9 mouse cellular contexts compared by ENCODE assay signal in genomic region chr3:30226928-30227370, GRCm38 (mm10).
A peak's percentile ranks its signal among the peaks of the same experiment; 100 is the strongest.
DNase-seq lines count a peak whose midpoint lies in the region; ATAC-seq lines count a peak whose summit lies in the region.
"Had no signal": no experiment of that assay in that cellular context is flagged by ENCODE, and none has a peak within 500 bp of the region (broad histone marks: within the 10 kb centered on the region; RNA-seq: fewer than 3 reads in every experiment).

No protein-coding gene starts in this region.

- intact Hi-C loops in left cerebral cortex, postnatal 25 days (cut with DNase I): no loop called here

- no peaks in the 10 kb centered on the region for H3K9me3 ChIP-seq in heart, embryonic 14.5 days (ENCODE audit: control insufficient read depth, low read length)
- H3K9me3 ChIP-seq in forebrain, embryonic 16.5 days (ENCODE audit: control insufficient read depth, low read length): no peaks in the 10 kb centered on the region
- no peaks in the 10 kb centered on the region for H3K9me3 ChIP-seq in neural tube, embryonic 12.5 days
- no peaks in the 10 kb centered on the region for H3K9me3 ChIP-seq in heart, embryonic 10.5 days

- H3K27me3 ChIP-seq in heart, embryonic 14.5 days (ENCODE audit: control insufficient read depth, insufficient read depth, low read length): no peaks in the 10 kb centered on the region
- peaks cover 5% of the 10 kb centered on the region for H3K27me3 ChIP-seq in forebrain, embryonic 16.5 days (replicated peaks; ENCODE audit: control insufficient read depth, insufficient read depth, low read length)
- no peaks in the 10 kb centered on the region; the same call in 1 of the 2 replicates for H3K27me3 ChIP-seq in neural tube, embryonic 12.5 days (replicated peaks)
- H3K27me3 ChIP-seq in heart, embryonic 10.5 days (ENCODE audit: insufficient read depth, poor library complexity, severe bottlenecking): no peaks in the 10 kb centered on the region; the same call in 1 of the 2 replicates

- ATAC-seq in heart, embryonic 14.5 days (ENCODE audit: insufficient number of reproducible peaks, insufficient read depth, low FRiP score, low read depth): 0 out of 2 replicates have a peak, but pooled peaks have one; percentile 26
- peak; percentile 90 for ATAC-seq in forebrain, embryonic 16.5 days
- peak; percentile 85 for ATAC-seq in neural tube, embryonic 12.5 days (ENCODE audit: low FRiP score, low read depth)
- ATAC-seq in megakaryocyte progenitor cell, adult 5-6 weeks (replicated peaks; ENCODE audit: poor library complexity): no peak

- no peak overlapping the region for H3K4me3 ChIP-seq in heart, embryonic 14.5 days (ENCODE audit: control insufficient read depth in 1 of 2, insufficient read depth in 1 of 2, low read depth in 1 of 2, low read length in 2 of 2)
- H3K4me3 ChIP-seq in forebrain, embryonic 16.5 days (replicated peaks; ENCODE audit: low read length): no peak overlapping the region
- no peak overlapping the region for H3K4me3 ChIP-seq in neural tube, embryonic 12.5 days
- H3K4me3 ChIP-seq in heart, embryonic 10.5 days: no peak overlapping the region

- 37% methylated on average over 13 of the region's 13 CpGs for WGBS in heart, embryonic 14.5 days
- WGBS in forebrain, embryonic 16.5 days: 5% methylated on average over 13 of the region's 13 CpGs
- 35% methylated on average over 13 of the region's 13 CpGs for WGBS in neural tube, embryonic 12.5 days
- WGBS in heart, embryonic 10.5 days: 52% methylated on average over 13 of the region's 13 CpGs

- no peaks in the 10 kb centered on the region for H3K36me3 ChIP-seq in heart, embryonic 14.5 days (ENCODE audit: control insufficient read depth, insufficient read depth, low read length)
- H3K36me3 ChIP-seq in forebrain, embryonic 16.5 days (ENCODE audit: control insufficient read depth, insufficient read depth): no peaks in the 10 kb centered on the region
- H3K36me3 ChIP-seq in neural tube, embryonic 12.5 days: no peaks in the 10 kb centered on the region
- H3K36me3 ChIP-seq in heart, embryonic 10.5 days: no peaks in the 10 kb centered on the region

- H3K9ac ChIP-seq in heart, embryonic 14.5 days (ENCODE audit: low read length): no peak overlapping the region
- H3K9ac ChIP-seq in forebrain, embryonic 16.5 days (replicated peaks; ENCODE audit: low read depth, low read length): no peak overlapping the region
- no peak overlapping the region for H3K9ac ChIP-seq in neural tube, embryonic 12.5 days

- no peak for DNase-seq in heart, adult 11 months
- DNase-seq in kidney, postnatal 36 days: peak; percentile 61 to 79
- no peak for DNase-seq in left cerebral cortex, postnatal 25 days (ENCODE audit: low spot score in 2 of 2)
- DNase-seq in heart, embryonic 10.5 days (ENCODE audit: low spot score): no peak
- DNase-seq: cerebellum, adult 18-20 months had no signal

- no peak overlapping the region for H3K27ac ChIP-seq in heart, embryonic 14.5 days (replicated peaks in 1 of 2; ENCODE audit: control insufficient read depth in 1 of 2, insufficient read depth in 1 of 2, low read depth in 2 of 2, low read length in 2 of 2)
- H3K27ac ChIP-seq in forebrain, embryonic 16.5 days (ENCODE audit: low read length): no peak overlapping the region
- H3K27ac ChIP-seq in neural tube, embryonic 12.5 days: no peak overlapping the region
- no peak overlapping the region for H3K27ac ChIP-seq in heart, embryonic 10.5 days

- peaks cover 2 to 12% of the 10 kb centered on the region in 2 experiments; a peak in 2 of 4 replicates for H3K4me1 ChIP-seq in heart, embryonic 14.5 days (ENCODE audit: control insufficient read depth in 2 of 2, insufficient read depth in 2 of 2, low read length in 2 of 2)
- H3K4me1 ChIP-seq in forebrain, embryonic 16.5 days (replicated peaks; ENCODE audit: control insufficient read depth, insufficient read depth, low read length): peaks cover 13% of the 10 kb centered on the region
- peaks cover 16% of the 10 kb centered on the region for H3K4me1 ChIP-seq in neural tube, embryonic 12.5 days
- H3K4me1 ChIP-seq in heart, embryonic 10.5 days: peaks cover 6% of the 10 kb centered on the region; the same call in 1 of the 2 replicates

- no peak overlapping the region for H3K4me2 ChIP-seq in heart, embryonic 14.5 days (ENCODE audit: low read length)
- H3K4me2 ChIP-seq in forebrain, embryonic 16.5 days (ENCODE audit: low read length): peak overlapping the region; percentile 24
- H3K4me2 ChIP-seq in neural tube, embryonic 12.5 days (replicated peaks): peak overlapping the region; percentile 18; the same call in 1 of the 2 replicates

Comparison
In these comparisons a context has a peak if more than half of its experiments do, and no peak if none do; other contexts are left out.
1. DNase-seq: peak in kidney, postnatal 36 days (2 of 2); none in heart, adult 11 months (single experiment), left cerebral cortex, postnatal 25 days (0 of 2) and heart, embryonic 10.5 days (single experiment).